Mouse (Mus musculus): Measurements from ENCODE around the gene Ptpn18. TPM values are rescaled to one million over a fixed set of nuclear protein-coding genes. Genes with fewer than 3 reads are reported as not detected.

The Ptpn18 gene
- polyA plus RNA-seq, 1 experiment = 38.7 TPM

DNA sequence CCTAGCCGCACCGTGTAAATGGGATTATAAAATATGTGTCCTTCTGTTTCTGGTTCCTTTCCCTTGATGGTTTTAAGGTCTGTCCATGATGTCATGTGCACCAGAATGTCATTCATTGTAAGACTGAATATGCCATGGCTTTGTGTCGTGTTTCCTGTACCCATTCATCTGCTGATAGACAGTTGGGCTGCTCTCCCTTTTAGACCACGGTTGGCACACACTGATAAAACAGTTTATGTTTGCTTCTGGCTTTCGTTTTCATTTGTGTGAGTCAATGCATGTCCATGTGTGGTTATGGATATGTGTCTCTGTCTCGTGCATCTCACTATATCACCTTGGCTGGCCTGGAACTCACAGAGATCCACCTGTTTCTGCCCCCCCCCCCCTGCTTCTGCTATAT is 5.9 kb downstream of the Ptpn18 start:
- no peak for DNase-seq (ENCODE audit: low read depth)

- no peak for DNase-seq (ENCODE audit: low read depth)
Observed at GRCm38 (mm10) chr1:34468051-34468450, 8.5 kb downstream of the Ptpn18 start.

DNA sequence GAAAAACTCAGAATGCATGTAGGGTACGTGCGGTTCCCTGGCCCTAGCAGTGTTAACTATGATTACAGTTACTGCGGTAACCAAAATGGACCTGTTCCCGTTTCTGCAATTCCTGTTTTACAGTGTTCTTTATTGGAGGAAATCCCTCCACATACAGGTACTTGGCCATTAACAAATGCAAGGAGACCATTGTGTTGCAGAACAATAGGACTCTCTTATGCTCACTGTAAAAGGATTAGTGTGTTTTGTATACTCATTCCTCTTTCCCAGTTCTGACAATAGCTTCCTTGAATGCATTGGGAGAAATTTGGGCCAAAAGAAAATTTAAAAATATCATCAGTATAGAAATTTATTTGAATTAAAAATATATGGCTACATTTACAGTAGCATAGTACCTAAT is 8.9 kb downstream of the Ptpn18 start:
- DNase-seq (ENCODE audit: low read depth) = no peak

- DNase-seq (ENCODE audit: low read depth) = no peak
Observed at GRCm38 (mm10) chr1:34469801-34470200, 10.2 kb downstream of the Ptpn18 start.

DNA sequence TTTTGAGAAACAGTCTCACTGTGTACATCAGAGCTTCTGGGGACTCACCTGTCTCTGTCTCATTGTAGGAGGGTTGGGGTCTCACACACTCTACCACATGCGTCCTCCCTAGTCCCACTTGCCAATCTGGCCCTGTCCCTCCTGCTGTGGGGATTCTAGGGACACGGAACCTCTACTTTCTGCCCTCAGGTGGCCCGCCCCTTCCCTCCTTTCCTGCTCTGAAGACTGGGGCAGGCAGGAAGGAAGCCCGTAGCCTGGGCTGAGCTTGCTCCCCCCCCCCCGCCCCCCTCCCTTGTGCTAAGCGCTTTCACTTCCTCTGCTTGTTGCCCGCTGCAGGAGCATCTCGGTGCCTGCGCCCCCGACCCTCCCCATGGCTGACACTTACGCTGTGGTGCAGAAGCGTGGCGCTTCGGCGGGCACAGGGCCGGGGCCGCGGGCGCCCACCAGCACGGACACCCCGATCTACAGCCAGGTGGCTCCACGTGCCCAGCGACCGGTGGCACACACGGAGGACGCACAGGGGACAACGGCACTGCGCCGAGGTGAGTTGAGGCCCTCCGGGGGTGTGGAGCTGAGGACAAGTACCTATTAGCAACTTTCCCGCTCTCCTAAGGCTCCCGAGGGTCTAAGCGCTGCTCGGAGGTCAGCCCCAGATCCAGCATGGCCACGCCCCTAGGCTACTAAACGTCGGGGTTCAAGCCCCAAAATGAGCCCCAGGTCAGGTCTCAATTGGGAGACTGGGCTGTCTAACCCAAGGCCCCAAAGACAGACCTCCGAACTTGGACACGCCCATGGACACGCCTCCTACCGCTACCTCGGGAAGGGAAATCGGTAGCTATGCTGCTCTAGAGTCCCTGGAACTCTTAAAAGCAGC is 13.1 kb downstream of the Ptpn18 start:
- DNase-seq (ENCODE audit: low read depth) = no peak

DNA sequence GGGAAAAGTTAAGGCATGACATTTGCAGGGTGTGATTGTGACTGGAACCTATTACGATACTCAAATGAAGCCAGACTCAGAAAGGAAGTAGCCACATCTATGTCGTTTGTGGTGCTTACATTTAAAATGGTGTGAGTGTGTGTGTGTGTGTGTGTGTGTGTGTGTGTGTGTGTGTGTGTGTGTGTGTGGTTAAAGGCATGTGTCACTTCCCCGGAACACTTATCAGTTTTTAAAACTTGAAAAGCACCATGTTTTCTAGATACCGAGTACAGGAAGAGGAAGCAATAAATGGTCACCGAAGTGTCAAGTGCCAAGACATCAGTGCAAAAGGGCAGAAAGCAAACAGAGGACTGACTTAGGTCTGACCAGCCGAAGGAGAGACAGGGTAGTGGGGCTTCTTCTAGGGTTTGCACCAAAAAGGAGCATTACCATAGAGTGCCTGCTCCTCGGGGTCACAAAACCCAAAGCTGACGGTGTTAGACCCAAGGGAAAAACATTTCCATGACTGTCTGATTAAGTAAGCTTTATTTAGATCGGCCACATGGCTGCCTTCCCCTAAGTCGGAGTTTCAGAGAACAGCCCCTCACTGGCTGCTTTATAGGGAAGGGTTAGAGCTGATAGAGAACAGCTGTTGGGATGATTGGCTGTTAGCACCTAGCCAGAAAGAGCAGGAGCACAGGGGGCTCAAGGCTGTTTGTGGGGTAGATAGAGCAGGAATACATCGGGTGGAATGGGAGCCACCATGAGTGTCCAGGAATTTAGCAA is 19.5 kb downstream of the Ptpn18 start:
- no peak for DNase-seq (ENCODE audit: low read depth)

DNA sequence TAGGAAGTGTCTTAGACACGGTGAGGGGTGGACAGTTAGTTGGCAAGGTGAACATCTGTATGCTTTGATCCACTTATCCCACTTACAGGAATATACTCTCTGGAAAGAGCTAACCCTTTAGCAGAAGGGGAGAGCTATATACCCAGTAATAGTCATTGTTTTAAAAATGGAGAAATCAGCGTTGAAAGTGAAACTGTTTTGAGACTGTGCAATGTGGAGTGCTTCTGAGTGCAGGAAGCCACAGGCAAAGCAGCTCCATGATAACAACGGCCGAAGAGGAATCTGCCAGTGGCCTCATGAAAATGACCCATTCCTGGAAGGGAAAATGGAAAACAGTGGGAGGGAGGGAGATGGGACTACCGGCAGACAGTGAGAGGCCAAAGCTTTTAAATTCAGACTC is 21.2 kb downstream of the Ptpn18 start:
- DNase-seq (ENCODE audit: low read depth) = no peak

- no peak for DNase-seq (ENCODE audit: low read depth)
Observed at GRCm38 (mm10) chr1:34481920-34482669, 22.5 kb downstream of the Ptpn18 start.

DNA sequence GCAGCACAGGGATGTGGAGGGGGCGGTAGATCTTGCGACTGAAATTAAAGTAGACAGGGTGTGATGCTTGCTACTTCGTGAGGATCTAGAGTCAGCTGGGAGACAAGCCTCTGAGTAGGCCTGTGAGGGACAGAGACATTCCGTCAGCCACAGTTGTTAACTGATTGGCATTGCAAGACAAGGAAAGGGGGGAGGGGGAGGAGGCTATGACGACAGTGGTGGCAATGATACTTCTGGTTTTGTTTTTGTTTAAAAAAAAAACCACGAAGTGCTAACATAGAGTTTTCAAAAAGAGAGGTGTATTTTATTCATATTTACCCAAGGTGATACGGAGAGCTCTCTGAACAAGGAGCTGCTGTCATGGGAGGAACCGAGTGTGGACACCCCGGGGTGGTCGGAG is 24.9 kb downstream of the Ptpn18 start:
- DNase-seq (ENCODE audit: low read depth) = no peak

DNA sequence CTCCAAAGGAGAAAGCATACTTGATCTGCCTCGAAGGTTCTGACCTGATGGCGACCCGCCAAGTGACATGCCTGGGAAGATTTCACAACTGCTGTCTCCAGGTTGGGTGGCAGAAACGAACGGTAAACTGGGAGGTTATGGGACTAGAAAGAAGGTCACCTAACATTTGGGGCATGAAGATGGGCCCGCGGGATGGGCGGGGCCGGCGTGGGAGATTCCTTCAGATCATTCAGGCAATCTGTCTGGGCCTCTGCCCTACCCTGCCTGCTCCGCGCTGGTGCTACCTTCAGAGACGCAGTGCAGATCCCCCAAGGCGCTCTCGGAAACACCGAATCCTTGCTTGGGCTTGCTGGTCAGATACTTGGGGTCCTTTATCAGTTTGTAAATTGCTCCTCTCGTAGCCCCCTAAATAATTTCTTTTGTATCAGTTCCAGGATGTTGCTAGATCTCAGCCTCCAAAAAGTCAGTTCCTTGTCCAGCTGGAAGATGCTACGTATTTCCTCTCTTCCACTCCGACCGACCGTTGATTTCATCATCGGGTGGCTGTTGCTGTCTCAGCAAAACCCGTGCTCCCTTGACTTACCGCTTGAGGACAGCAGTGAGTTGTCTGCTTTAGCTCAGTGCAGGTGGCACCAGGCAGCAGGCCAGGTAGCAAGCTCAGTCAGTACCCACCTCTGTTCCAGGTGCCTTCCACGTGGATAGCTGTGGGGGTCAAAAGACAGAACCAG is 26.1 kb downstream of the Ptpn18 start:
- DNase-seq (ENCODE audit: low read depth) = no peak

- DNase-seq (ENCODE audit: low read depth) = no peak
Observed at GRCm38 (mm10) chr1:34487383-34487782, 27.8 kb downstream of the Ptpn18 start.

GRCm38 (mm10) chr1:34489852-34490541 is 30.4 kb downstream of the Ptpn18 start:
- DNase-seq (ENCODE audit: low read depth) = no peak

GRCm38 (mm10) chr1:34491480-34491879 is 31.9 kb downstream of the Ptpn18 start:
- DNase-seq (ENCODE audit: low read depth) = no peak

GRCm38 (mm10) chr1:34502991-34503390 is 43.4 kb downstream of the Ptpn18 start:
- no peak for DNase-seq (ENCODE audit: low read depth)

GRCm38 (mm10) chr1:34505307-34505706 is 45.7 kb downstream of the Ptpn18 start:
- DNase-seq (ENCODE audit: low read depth) = no peak

DNA sequence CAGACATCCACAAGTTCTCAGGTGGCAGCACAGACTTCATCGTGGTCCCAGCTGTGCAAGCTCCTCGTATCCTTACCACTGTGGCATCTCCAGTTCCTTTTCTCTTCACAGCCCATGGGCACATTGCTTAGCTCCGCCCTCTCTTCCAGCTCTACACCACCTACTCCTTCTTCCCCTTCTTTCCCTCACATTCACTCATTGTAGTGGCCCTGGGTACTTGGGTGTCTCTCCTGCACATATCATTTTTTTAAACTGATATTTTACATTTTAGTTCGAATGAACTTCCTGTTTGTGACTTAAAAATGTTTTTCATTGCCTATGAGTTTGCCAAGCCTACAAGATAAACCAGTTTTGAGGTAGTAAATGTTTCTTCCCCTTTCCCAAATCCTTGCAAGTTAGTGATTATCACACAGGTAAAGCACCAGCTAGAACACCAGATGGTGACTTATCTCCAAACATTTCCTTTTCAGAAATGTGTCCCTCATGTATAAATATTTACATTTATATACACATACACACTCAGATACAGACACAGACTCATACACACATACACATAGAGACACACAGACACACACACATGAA is 46.5 kb downstream of the Ptpn18 start:
- DNase-seq (ENCODE audit: low read depth) = no peak

GRCm38 (mm10) chr1:34507986-34508385 is 48.4 kb downstream of the Ptpn18 start:
- no peak for DNase-seq (ENCODE audit: low read depth)

GRCm38 (mm10) chr1:34510575-34510981 is 51.0 kb downstream of the Ptpn18 start:
- no peak for DNase-seq (ENCODE audit: low read depth)

GRCm38 (mm10) chr1:34511027-34511426 is 51.5 kb downstream of the Ptpn18 start:
- no peak for DNase-seq (ENCODE audit: low read depth)

GRCm38 (mm10) chr1:34513068-34513467 is 53.5 kb downstream of the Ptpn18 start:
- no peak for DNase-seq (ENCODE audit: low read depth)

- DNase-seq (ENCODE audit: low read depth) = no peak
Observed at GRCm38 (mm10) chr1:34516595-34516994, 57.0 kb downstream of the Ptpn18 start.

Measured in gonadal fat pad, adult 2 months (tissue).